9 mouse cellular contexts compared by ENCODE assay signal in the genomic region with DNA sequence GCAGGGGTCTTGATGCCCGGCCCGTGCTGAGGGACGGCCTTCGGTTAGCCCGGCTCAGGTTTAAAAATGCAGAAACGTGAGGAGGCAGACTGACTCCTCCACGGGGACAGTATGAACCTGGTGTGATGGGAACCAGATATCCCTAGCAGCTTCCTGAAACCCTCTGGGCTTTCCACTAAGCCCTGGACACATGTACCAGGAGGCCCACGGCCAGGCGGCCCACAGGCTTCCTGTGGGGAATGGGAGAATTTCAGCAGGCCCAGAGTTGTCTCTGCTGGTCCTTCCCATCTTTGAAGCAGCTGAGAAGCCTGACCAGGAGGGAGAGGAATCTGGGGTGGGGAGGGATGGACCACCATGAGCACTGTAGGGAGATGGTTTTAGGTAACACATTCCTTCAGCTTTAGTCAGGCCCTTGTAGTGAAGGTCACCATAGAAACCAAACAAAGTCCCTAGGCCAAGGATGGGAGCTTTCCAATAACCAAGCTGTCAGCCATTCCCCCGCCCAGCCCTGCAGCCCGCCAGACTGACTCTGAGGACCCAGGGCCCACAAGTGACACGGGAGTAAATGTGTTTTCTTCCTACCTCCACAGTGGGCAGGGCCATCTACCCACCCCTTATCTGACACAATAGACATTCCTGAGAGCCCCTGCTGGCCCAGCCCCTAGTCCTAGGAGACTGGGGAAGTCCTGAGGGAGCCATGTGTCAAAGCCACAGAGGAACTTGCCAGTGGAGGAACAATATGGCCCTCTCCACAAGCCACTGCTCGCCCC.
A peak's percentile ranks its signal among the peaks of the same experiment; 100 is the strongest.
DNase-seq lines count a peak whose midpoint lies in the region; ATAC-seq and TF ChIP-seq lines count a peak whose summit lies in the region.
"Had no signal": no experiment of that assay in that cellular context is flagged by ENCODE, and none has a peak within 500 bp of the region (broad histone marks: within the 10 kb centered on the region; RNA-seq: fewer than 3 reads in every experiment).

No protein-coding gene starts in this region.

- H3K9me3 ChIP-seq in midbrain, embryonic 11.5 days (ENCODE audit: control insufficient read depth, low read length) = no peaks in the 10 kb centered on the region
- H3K9me3 ChIP-seq in midbrain, postnatal 0 days (ENCODE audit: low read length) = no peaks in the 10 kb centered on the region
- H3K9me3 ChIP-seq in hindbrain, embryonic 16.5 days (ENCODE audit: control insufficient read depth, low read length) = no peaks in the 10 kb centered on the region

- no peak overlapping the region for H3K4me2 ChIP-seq in midbrain, embryonic 11.5 days
- no peak overlapping the region for H3K4me2 ChIP-seq in midbrain, postnatal 0 days (ENCODE audit: low read depth, low read length, poor library complexity, severe bottlenecking)
- no peak overlapping the region for H3K4me2 ChIP-seq in hindbrain, embryonic 16.5 days (ENCODE audit: low read length)

- no peaks in the 10 kb centered on the region for H3K27me3 ChIP-seq in midbrain, embryonic 11.5 days (ENCODE audit: control insufficient read depth, insufficient read depth, low read length)
- H3K27me3 ChIP-seq in midbrain, postnatal 0 days (ENCODE audit: insufficient read depth, low read length) = no peaks in the 10 kb centered on the region
- H3K27me3 ChIP-seq in hindbrain, embryonic 16.5 days (replicated peaks; ENCODE audit: control insufficient read depth, insufficient read depth, low read length) = no peaks in the 10 kb centered on the region

- TF ChIP-seq CTCF in midbrain, postnatal 0 days (IDR thresholded peaks at IDR 0.05) = no peak

- H3K4me1 ChIP-seq in midbrain, embryonic 11.5 days (ENCODE audit: control insufficient read depth, insufficient read depth, low read length) = peaks cover 24% of the 10 kb centered on the region
- peaks cover 11% of the 10 kb centered on the region; the same call in 1 of the 2 replicates for H3K4me1 ChIP-seq in midbrain, postnatal 0 days (ENCODE audit: insufficient read depth, low read length)
- H3K4me1 ChIP-seq in hindbrain, embryonic 16.5 days (ENCODE audit: control insufficient read depth, insufficient read depth, low read depth, low read length) = peaks cover 13% of the 10 kb centered on the region

- no peak for ATAC-seq in midbrain, embryonic 11.5 days (ENCODE audit: low FRiP score)
- ATAC-seq in midbrain, postnatal 0 days (ENCODE audit: low FRiP score) = no peak
- no peak; the same call in 1 of the 2 replicates for ATAC-seq in hindbrain, embryonic 16.5 days

- no peak overlapping the region for H3K27ac ChIP-seq in midbrain, embryonic 11.5 days (ENCODE audit: low read depth, low read length)
- H3K27ac ChIP-seq in midbrain, postnatal 0 days (ENCODE audit: low read depth, low read length) = no peak overlapping the region
- H3K27ac ChIP-seq in hindbrain, embryonic 16.5 days (ENCODE audit: low read depth, low read length) = 0 out of 2 replicates have a peak overlapping the region, but pooled peaks have one; percentile 19
- H3K27ac ChIP-seq: liver, embryonic 14.5 days had no signal

- intact Hi-C loops in gastrocnemius, postnatal 14 days (cut with DNase I; ENCODE audit: low total_unique reads) = no loop called here

- peak; percentile 90 for DNase-seq in midbrain, embryonic 11.5 days (ENCODE audit: low spot score, missing footprints)
- DNase-seq in midbrain, postnatal 0 days (ENCODE audit: low spot score) = no peak
- DNase-seq in gastrocnemius, postnatal 14 days = peak; percentile 67
- peak; percentile 86 for DNase-seq in skeletal muscle tissue, adult 2 months (ENCODE audit: low read depth, low spot score)
- DNase-seq in right cerebral cortex, postnatal 4 days = no peak
- no peak for DNase-seq in adipocyte (ENCODE audit: low spot score)
- no peak for DNase-seq in right cerebral cortex, postnatal 25 days

- no peaks in the 10 kb centered on the region for H3K36me3 ChIP-seq in midbrain, embryonic 11.5 days (ENCODE audit: control insufficient read depth, insufficient read depth, low read length)
- H3K36me3 ChIP-seq in midbrain, postnatal 0 days (ENCODE audit: insufficient read depth, low read length) = no peaks in the 10 kb centered on the region
- H3K36me3 ChIP-seq in hindbrain, embryonic 16.5 days (ENCODE audit: control insufficient read depth, insufficient read depth, low read length) = no peaks in the 10 kb centered on the region

- H3K9ac ChIP-seq in midbrain, embryonic 11.5 days (ENCODE audit: low read length) = no peak overlapping the region
- H3K9ac ChIP-seq in midbrain, postnatal 0 days (replicated peaks; ENCODE audit: low read length, poor library complexity, severe bottlenecking) = no peak overlapping the region
- H3K9ac ChIP-seq in hindbrain, embryonic 16.5 days (ENCODE audit: low read depth, low read length) = no peak overlapping the region
- H3K9ac ChIP-seq: liver, embryonic 14.5 days had no signal

- WGBS in midbrain, embryonic 11.5 days = 51% methylated on average over 13 of the region's 13 CpGs
- 57% methylated on average over 13 of the region's 13 CpGs for WGBS in midbrain, postnatal 0 days
- WGBS in hindbrain, embryonic 16.5 days = 65% methylated on average over 13 of the region's 13 CpGs

- H3K4me3 ChIP-seq in midbrain, embryonic 11.5 days (ENCODE audit: low read depth, low read length) = no peak overlapping the region
- no peak overlapping the region for H3K4me3 ChIP-seq in midbrain, postnatal 0 days (ENCODE audit: low read depth, low read length)
- H3K4me3 ChIP-seq in hindbrain, embryonic 16.5 days (ENCODE audit: low read length) = no peak overlapping the region

Comparison
In these comparisons a context has a peak if more than half of its experiments do, and no peak if none do; other contexts are left out.
1. DNase-seq: peak in midbrain, embryonic 11.5 days (single experiment), gastrocnemius, postnatal 14 days (single experiment) and skeletal muscle tissue, adult 2 months (single experiment); none in midbrain, postnatal 0 days (single experiment), right cerebral cortex, postnatal 4 days (single experiment), adipocyte (single experiment) and right cerebral cortex, postnatal 25 days (single experiment).